Mouse (Mus musculus): ENCODE data around the gene Rps6ka1.
"Not testable (repeated sequence)": the region's sequence is repeated elsewhere in the genome, so short reads cannot be mapped to it uniquely, and the experiment has no call there.

Rps6ka1 gene

DNA sequence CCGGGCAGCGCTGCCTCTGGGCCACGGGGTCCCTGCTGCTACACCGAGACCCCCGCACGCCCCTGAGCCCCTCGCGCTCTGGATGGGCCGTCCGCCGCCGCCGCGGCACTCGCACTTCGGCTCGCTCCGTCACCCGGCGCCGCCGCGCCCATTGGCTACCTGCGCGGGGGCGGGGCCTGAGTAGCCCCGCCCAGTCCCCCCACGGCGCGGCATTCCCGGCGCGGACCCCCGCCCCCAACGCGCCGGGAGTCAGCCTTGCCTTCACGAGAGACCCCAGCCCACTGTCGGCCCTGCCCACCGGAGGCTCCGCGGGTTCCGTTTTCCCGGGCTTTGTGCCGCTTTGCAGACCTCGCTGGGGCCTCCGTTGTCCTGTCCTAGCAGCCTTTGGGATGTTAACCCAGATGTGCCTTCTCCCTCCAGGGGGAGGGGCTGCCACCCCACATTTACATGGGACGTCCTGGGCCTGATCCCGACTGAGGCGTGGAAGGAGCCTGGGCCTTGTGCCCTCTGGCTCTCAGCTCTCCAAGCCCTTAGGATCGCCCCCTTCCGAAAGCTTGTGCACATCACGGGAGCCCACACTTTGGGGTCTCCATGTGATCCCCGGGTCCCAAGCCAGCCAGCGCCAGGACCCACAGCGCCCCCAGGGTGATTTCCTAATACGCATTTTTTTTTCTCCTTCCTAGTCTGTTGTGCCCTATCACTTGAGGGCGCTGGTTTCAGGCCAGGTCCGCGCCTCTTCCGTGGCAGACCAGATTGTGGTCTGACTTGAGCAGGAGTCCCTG is at the start of gene Rps6ka1:
Rps6ka1 (minus strand) TSS at position 126 of the 782 bp plus-strand sequence.
- peak; percentile 76 to 81 for DNase-seq

DNA sequence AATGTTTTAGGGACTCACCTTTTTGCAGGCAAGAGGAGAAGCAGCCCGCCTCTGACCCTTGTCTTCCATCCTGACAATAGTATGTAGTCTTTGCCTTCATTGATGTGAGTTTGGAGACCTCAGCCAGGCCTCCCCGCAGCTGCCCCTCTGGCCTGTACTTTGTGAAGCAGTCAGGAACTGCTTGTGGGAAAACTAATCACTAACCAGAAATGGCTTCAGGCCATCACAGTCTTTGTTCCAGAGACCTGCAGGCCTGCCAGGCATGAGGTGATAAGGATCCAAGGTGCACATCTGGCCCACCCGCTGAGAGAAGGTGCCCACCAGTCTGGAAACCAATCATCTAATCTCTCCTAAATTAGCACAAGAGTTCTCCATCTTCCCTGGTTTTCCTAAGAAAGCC is 44.2 kb upstream of the Rps6ka1 start:
- DNase-seq, result peak; percentile 40 to 68

DNA sequence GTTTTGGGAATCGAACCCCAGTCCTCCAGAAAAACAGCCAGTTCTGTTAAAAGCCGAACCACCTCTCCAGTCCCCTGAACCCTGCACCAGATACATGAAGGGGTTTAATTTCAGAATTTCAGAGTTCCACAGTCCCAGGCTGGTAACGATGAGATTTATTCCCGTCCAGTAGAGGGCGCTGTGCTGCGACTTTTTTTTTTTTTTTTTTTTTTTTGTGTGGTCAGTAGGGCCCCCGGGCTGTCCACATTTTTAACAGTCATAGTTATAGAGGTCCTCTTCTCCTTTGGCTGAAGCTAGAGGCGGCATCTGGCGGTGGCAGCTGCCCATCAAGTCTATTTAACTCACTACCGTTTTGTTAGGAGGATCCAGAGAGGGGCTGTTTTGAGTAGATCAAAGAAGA is 43.8 kb upstream of the Rps6ka1 start:
- DNase-seq, result no peak

DNA sequence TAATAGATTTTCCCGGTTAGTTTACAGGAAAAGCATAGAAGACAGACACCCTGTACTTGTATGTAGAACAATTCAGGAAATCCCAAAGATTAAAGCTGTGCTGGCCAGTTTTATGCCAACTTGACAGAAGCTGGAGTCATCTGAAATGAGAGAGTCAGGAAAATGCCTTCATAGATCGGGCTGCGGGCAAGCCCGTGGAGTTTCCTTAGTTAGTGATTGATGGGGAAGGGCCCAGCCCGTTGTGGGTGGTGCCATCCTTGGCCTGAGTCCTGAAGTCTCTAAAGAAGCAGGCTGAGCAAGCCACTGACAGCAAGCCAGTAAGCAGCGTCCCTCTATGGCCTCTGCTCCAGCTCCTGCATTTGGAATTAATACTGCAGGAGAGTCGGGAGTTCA is 41.7 kb upstream of the Rps6ka1 start:
- DNase-seq, result peak; percentile 38 to 58

DNA sequence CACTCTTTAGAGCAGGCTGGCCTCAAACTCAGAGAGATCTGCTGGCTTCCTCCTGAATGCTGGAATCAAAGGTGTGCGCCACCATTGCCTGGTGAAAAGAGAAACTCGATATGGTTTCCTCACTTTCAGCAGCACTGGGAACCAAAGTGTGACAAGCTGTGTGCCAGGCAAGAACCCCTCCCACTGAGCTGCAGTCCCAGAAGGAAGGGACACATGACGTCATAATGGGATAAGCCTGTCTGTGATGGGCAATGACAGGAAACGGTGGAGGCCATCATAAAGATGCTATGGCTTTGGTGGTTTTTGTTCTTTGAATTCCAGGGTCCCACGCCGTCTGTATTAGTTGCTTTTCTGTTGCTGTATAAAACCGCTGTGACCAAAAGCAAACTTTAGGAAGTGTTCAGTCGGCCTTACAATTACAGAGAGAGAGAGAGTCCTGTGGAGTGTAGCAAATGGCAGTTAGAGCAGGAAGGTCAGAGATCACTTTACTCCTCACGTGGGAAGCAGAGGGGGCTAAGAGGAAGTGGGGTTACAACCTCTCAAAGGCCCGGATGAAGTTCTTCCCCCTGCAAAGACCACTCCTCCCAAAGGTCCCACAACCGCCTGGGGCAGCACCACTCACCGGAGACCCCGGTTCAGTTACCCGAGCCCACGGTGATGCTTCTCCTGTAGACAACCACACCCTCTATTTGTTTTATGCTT is 41.1 kb upstream of the Rps6ka1 start:
- no peak for DNase-seq

DNA sequence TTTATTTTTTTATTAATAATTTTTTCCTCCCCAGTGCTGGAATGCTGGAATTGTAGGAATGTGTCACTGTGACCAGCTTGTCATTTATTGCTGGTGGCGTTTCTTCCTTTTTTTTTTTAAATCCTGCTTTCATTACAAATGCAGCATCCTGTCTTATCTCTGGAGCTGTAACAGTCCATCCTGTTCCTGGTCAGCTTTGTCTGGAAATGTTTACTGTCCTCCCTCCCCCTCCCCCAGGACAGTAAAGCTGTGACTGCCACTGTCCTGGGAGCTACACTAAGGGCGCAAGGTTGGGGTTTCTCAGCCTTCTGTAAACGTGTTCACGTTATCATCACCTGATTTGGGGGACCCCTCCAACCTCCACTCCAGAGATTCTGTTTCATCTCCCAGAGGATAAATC is 37.6 kb upstream of the Rps6ka1 start:
- no peak for DNase-seq

DNA sequence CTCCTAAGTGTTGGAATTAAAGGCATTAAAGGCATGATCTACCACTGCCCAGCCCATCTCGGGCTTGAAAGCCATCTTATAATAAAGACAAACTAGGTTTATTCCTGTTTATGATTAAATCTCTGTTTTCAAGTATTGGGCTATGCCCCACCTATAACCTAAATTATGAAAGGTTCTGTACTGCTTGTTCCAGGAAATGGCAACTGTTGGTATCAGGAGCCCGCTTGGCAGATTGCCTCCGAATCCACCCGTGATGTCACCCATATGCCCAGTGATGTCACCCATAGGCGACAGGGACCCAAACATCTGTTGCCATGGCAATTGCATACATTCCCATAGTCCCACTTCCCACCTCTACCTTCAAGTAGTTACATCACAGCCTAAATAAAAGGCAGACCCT is 36.1 kb upstream of the Rps6ka1 start:
- DNase-seq, result no peak

DNA sequence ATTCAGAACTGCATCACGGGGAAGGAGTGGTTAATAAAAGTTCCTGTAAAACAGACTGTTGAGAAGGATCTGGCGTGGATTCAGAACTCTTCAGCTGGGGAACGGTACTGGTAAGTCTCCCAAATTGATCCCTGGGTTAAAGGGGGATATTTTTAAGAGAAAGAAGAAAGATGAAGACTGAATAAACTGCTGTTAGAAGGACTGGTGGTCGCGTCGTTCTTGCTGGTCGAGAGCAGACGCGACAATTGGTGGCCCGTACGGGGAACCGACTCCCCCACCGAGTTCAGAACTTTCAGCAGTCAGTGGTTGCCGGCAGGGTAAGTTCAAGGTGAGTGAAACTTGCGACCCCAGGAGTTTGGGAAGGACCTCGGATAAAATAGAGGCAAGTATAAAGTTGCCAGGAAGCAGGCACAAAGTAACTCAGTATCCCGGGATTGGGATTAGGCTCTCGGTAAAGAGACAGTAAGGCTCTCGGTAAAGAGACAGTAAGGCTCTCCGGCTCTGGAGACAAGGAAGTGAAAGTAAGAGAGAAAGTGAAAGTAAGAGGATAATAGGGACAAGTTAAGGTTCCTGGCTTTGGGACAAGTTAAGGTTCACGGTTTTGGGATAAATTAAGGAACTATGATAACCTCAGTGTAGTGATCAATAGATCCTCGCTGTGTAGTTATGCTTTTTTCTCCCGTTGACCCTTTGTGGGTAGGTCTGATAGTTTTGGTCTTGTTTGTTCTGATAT is 30.7 kb upstream of the Rps6ka1 start:
- DNase-seq, result peak in 1 of 2 experiments; percentile 37

DNA sequence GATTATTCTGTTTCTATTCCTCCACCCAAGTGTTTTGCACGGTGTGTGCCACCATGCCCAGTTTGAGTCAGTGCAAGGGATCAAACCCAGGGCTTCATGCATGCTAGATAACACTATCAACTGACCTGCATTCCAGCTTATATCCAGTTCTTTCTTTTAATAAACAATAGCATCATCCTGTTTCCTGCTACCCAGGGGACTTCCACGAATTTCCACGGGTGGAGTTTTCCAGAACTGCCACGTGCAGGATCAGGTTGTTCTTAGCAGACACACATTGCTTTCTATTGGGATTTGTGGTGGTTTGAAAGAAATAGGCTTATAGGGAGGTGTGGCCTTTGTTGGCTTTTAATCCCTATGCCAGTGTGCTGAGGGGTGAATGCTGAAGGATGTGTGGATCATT is 24.4 kb upstream of the Rps6ka1 start:
- no peak for DNase-seq

DNA sequence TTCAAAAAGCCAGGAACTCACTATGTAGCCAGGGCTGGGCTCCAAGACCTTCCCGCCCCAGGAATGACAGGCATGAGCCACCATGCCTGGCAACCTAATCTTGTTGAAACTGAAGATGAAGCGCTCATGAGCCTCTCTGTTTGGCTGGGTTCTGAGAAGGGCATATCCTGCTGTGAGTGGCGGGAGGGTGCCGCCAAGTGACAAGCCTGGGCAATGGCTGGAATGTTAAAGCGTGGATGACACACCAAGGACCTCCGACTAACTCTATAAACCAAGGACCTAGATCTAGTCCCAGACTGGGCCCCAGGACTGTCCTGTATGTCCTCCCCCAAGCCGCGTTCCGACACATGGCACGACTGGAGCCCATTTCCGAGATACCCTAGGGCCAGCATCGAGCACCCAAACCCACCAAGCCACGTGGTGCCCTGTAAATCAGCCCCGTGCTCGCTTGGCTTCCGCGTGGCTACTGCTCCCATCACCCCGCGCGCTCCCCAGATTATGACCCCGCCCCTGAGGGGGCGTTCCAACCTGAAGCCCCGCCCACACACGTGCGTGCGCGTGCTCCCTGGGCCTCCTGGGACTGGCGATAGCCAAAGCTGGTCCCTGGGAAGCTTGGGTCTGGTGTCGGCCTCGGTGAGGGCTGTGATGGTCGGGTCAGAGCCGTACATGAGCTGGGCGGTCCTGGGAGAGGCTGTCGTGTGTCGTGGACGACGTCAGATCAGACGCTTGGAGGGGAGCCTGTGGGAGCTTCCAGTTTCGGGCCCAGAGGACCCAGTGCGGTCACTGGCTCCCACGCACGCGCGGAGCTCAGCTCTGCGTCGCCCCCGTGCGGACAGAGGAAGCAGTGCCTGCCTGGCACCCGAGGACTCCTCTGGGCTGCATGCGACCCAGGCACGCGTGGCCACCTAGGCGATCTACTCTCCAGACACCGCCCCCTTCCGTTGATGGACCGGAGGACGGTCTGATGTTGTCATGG is 22.9 kb upstream of the Rps6ka1 start:
- peak; percentile 93 to 95 for DNase-seq

DNA sequence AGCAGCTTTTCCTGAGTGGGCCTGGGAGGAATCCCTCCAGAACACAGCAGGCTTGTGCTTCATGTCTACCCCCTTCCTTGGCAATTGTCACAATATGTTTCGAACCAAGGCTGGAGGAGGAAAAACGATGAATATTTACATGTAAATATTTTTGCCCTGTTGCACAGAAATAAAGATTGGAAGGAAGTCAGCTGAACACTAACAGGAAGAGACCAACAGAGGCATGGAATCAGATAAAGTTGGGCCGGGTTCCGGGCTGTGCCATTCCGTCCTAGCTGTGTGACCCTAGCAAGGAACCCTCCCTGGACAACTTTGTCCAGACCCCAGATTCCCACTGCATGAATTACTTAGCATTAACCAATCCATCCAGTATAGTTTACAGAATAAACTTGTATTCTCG is 20.5 kb upstream of the Rps6ka1 start:
- DNase-seq, result no peak

DNA sequence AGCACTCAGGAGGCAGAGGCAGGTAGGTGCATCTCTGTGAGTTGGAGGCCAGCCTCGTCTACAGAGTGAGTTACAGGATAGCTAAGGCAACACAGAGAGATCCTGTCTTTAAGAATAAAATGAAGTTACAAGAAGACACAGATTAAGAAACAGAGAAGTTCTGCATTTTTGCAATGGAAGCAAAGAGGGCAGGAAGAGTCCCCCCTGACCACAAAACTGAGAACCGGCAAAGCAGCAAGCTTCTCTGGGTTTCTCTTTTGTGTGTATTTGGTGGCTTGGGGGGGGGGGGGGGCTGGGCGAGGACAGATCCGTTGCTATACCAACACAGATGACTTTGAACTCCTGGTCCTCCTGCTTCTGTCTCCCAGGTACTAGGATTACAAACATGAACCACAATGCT is 19.5 kb upstream of the Rps6ka1 start:
- DNase-seq, result no peak

DNA sequence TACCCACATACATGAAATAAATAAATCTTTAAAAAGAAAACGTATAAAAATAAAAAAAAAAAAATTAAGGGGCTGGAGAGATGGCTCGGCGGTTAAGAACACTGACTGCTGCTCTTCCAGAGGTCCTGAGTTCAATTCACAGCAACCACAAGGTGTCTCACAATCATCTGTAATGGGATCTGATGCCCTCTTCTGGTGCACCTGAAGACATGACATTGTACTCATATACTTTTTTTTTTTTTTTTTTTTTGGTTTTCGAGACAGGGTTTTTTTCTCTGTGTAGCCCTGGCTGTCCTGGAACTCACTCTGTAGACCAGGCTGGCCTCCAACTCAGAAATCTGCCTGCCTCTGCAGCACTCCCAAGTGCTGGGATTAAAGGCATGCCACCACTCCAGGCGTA is 18.7 kb upstream of the Rps6ka1 start:
- not testable (repeated sequence) for DNase-seq

DNA sequence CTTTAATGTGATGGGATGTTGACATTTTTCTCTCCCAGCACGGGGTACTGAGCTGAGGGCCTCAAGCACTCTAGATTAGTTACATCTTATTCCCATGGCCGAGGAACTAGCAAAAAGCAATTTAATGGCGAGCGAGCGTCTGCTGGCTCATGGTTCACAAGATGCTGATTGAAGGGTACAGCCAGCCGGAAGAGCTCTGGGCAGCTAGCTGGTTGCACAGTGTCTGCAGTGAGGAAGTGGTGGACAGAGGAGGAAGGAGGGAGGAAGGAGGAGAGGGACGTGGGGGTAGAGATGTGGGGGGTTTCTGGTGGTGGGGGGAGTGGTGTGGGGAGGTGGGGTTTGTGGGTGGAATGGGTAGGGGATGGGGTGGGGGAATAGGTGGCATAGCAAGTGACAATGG is 17.6 kb upstream of the Rps6ka1 start:
- DNase-seq, result no peak

DNA sequence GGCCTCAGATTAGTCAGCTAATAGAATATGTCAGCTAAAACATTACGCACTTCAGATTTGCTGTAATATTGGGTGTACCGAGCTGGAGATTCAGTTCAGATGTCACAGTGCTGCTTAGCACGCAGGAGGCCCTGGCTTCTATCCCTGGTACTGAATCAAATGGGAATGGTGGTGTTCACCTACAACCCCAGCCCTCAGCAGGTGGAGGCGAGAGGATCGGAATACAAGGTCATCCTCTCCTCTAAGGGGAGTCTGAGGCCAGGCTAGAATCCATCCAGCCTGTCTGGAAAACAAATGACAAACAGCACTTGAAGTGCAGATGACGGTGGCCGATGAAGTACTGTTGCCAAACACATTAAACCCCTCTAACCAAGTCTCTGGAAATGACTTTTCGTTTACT is 16.7 kb upstream of the Rps6ka1 start:
- DNase-seq, result no peak

DNA sequence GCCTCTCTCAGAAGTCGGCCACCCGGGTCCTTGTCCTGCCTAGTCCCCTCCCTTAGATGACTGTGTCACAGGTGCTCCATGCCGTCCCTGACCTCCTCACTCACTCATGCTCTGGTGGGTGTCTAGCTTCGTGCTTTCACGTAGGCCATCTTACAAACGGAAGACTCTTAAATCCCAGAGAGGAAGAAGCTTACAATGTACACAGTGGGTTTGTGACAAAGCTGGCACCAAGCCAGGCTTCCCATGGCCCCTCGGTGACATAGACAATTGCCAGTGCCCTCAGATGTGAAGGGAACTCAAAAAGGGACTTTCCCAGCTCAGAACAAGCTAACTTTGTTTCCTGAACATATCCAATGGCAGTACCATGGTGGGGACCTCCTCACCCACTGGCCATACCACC is 15.8 kb upstream of the Rps6ka1 start:
- no peak for DNase-seq

DNA sequence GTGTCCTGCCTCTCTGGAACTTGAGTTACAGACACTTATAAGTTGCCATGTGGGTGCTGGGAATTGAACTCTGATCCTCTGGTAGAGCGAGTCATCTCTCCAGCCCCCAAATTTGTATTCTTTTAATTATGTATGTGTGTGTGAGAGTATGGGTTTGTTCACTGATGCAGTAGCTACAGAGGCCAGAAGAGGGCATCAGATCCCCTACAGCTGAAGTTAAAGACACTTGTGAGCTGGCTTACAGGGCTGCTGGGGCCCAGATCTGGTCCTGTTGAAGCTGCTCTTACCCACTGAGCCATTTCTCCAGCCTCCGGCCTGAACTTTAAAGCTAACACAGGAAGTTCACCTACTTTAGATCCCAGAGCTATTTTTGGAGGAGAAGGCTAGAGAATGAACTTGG is 14.9 kb upstream of the Rps6ka1 start:
- DNase-seq, result no peak

DNA sequence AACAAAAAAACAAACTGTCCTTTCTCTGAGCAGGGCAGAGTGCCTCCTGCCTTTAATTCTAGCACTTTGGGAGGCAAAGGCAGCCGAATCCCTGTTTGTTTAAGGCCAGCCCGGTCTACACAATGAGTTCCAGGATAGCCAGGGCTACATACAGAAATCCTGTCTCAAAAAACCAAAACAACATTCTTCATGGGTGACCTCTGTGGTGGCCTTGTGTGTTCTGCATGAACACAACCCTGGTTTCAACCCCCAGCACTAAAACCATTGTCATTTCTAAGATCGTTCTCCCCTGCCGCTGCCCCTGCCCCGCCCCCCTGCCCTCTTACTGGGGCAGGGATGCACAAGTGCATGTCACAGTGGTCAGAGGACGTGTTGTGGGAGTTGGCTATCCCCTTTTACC is 13.3 kb upstream of the Rps6ka1 start:
- DNase-seq, result no peak

DNA sequence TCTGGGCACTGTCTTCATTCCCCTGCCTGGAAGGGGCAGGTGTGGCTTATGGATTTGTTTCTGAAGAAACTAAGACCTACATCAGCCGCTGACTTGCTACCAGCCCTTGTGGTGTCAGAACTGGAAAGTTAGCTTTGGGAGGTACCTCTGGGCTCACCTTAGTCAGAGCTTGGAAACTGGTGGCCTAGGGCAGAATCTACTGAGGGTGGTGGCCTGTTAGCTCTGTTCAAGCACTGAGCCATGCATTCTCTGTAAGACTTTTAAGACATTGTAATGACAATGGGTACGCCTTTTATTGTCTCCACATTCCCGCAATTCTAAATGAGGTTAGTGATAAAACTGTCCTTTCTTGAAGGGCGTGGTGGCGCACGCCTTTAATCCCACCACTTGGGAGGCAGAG is 12.8 kb upstream of the Rps6ka1 start:
- DNase-seq, result no peak

DNA sequence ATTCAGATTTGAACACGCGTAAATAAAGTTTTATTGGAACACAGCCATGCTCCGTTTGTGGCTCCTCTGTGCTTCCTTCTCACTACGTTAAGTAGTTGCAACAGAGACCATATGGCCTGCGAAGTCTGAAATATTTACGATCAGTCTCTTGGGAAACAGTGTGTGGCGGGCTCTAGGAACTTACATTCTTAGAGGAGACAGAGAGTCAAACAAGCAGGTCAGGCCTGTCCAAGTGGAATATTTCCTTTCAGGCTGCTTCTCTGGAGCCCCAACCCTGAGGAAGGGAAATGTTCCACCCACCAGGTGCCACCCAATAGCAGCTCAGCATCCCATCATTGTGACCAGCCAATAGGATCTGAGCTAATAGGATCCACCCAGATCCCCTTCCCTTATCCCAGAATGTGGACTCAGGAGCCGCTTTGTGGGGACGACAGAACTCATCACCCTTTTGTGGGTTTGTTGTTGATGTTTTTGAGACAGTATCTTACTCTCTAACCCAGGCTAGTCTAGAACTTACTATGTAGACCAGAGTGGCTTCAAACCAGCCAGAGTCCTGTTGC is 11.7 kb upstream of the Rps6ka1 start:
- DNase-seq, result no peak

DNA sequence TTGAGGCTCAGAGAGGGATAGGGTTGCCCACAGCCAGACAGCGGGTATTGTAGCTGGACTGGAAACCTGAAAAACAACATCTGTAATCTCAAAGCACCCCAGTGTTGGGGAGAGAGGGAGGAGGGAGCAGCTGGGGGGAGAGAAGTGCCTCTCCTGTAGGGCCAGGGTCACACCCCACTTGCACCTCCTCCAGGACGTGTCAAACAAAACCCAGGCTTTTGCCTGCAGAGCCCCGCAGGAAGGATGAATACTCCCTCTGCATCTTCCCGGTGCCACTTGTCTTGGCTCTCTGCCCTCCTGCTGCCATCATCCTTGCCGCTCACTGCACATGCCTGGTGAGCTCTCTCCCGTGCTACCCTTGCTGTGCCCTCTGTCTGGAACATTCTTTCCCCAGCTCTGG is 10.6 kb upstream of the Rps6ka1 start:
- DNase-seq, result no peak

DNA sequence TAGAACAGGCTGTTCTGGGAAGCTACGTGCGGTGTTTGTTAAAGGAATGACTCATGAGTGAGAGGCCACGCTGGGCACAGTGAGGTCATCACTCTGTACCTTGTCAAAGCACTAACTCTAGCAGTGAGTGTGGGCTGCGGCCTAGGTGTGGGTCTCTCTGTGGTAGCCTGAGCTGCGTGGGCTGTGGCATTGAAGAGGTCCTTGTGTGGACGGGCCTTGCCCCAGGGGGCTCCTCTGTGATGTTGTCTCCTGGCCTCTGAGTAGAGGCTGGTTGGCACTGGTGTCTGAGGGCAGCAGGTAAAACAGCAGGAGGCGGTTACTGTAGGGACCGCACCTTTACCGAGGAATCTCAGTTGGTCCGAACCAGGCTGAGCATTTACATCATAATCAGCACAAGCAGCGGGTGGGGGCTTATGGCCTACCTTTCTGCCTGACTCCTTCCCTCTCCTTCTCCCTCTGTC is 9.9 kb upstream of the Rps6ka1 start:
- DNase-seq, result no peak
